Mouse (Mus musculus) neural tube, embryonic 12.5 days (tissue): ENCODE measurements around the gene Rhoh. TPM values are rescaled to one million over a fixed set of nuclear protein-coding genes. Genes with fewer than 3 reads are reported as not detected.

Experiments used
- polyA plus RNA-seq: library from polyadenylated mRNA; unstranded; fragments of >200 nt; fragmentation: Nextera tagmentation; extraction: Ambion mirVana; gene quantifications from 2 replicates; pipeline ENCODE4 v1.2.1, GENCODE M21; 2016

Gene Rhoh
- polyA plus RNA-seq, 1 experiment from 2014 or later = 0.41 TPM

Other genes with a start within 250 kb of the Rhoh start
- gene Pds5a, start 162.9 kb upstream of the Rhoh start, polyA plus RNA-seq = 90.3 and 95.5 TPM in 2 replicates
- 24.0 and 26.5 TPM in 2 replicates for gene N4bp2, start 97.7 kb upstream of the Rhoh start, polyA plus RNA-seq
- gene Chrna9, start 73.7 kb downstream of the Rhoh start, polyA plus RNA-seq = not detected in 2 replicates
- gene 9130230L23Rik, start 143.1 kb downstream of the Rhoh start, polyA plus RNA-seq = 0.05 and 0.22 TPM in 2 replicates